In the genomic region with DNA sequence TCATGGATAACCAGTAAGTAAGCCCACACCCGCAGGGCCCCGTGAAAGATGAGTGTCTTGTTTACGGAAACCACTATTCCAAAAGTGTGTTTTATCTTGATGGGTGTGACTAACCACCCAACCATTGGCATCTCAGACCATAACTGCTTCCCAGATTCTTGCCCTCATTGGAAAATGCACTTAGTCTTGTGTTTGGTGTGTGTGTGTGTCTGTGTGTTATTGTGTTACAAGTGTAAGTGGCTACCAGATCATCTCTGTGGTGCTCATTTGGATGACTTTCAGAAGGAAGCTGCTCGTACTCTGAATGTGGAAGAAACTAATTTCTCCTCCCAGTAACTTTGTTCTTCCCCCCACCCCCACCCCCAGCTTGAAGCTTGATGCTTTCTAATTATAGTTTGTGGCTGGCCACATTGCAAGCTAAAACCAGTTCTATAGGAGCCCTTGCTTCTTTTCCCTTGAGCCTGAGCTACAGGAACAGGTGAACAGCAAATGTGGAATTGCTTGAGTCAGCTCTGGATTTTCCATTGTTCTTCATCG, we compare ENCODE assay signal across 10 mouse cellular contexts. TPM values are rescaled to one million over a fixed set of nuclear protein-coding genes. Genes with fewer than 3 reads are reported as not detected.
DNase-seq lines count a peak whose midpoint lies in the region; ATAC-seq lines count a peak whose summit lies in the region.
"Had no signal": no experiment of that assay in that cellular context is flagged by ENCODE, and none has a peak within 500 bp of the region (broad histone marks: within the 10 kb centered on the region; RNA-seq: fewer than 3 reads in every experiment).

No protein-coding gene starts in this region.

- H3K36me3 ChIP-seq in embryonic facial prominence, embryonic 15.5 days, result no peaks in the 10 kb centered on the region
- H3K36me3 ChIP-seq in liver, embryonic 12.5 days, result peaks cover 26% of the 10 kb centered on the region

- DNase-seq in 3134 (ENCODE audit: extremely low read depth, insufficient read length, low spot score) (peak; percentile 59), 3T3-L1 (ENCODE audit: low read depth, low spot score) (peak; percentile 81), adipocyte (ENCODE audit: low spot score) (no peak)
- no peak for DNase-seq in yolk sac, embryonic 10.5 days (ENCODE audit: low spot score)
- no peak for DNase-seq in left cerebral cortex, adult 18-20 months (ENCODE audit: low spot score in 2 of 2)
- DNase-seq: kidney, adult 9 months; midbrain, embryonic 14.5 days had no signal

- no peak overlapping the region for H3K9ac ChIP-seq in embryonic facial prominence, embryonic 15.5 days
- no peak overlapping the region for H3K9ac ChIP-seq in liver, embryonic 12.5 days

- H3K4me1 ChIP-seq in embryonic facial prominence, embryonic 15.5 days, result peaks cover 28% of the 10 kb centered on the region
- H3K4me1 ChIP-seq in liver, embryonic 12.5 days, result peaks cover 59% of the 10 kb centered on the region

- no peaks in the 10 kb centered on the region for H3K27me3 ChIP-seq in embryonic facial prominence, embryonic 15.5 days
- no peaks in the 10 kb centered on the region for H3K27me3 ChIP-seq in liver, embryonic 12.5 days (replicated peaks)

- peak overlapping the region; percentile 13 for H3K4me2 ChIP-seq in embryonic facial prominence, embryonic 15.5 days (replicated peaks)
- H3K4me2 ChIP-seq in liver, embryonic 12.5 days, result peak overlapping the region; percentile 44

- no peaks in the 10 kb centered on the region for H3K9me3 ChIP-seq in embryonic facial prominence, embryonic 15.5 days (replicated peaks)
- H3K9me3 ChIP-seq in liver, embryonic 12.5 days (replicated peaks), result no peaks in the 10 kb centered on the region

- no peak overlapping the region for H3K4me3 ChIP-seq in embryonic facial prominence, embryonic 15.5 days (replicated peaks)
- H3K4me3 ChIP-seq in liver, embryonic 12.5 days, result no peak overlapping the region

- H3K27ac ChIP-seq in embryonic facial prominence, embryonic 15.5 days (replicated peaks), result peak overlapping the region; percentile 77
- H3K27ac ChIP-seq in liver, embryonic 12.5 days, result peak overlapping the region; percentile 27; the same call in 1 of the 2 replicates

- WGBS in embryonic facial prominence, embryonic 15.5 days, result 27% methylated on average over 5 of the region's 5 CpGs
- 23% methylated on average over 5 of the region's 5 CpGs for WGBS in liver, embryonic 12.5 days (ENCODE audit: insufficient replicate concordance)

- ATAC-seq in embryonic facial prominence, embryonic 15.5 days (ENCODE audit: insufficient number of reproducible peaks, low FRiP score, low TSS enrichment, low read depth), result peak; percentile 56; the same call in 1 of the 2 replicates
- peak; percentile 67 for ATAC-seq in liver, embryonic 12.5 days

RNA-seq across cellular contexts. Expression of a gene that starts 12.5 kb away (rescaled TPM):
- polyA plus RNA-seq in embryonic facial prominence, embryonic 15.5 days (2015; fragmentation: Nextera tagmentation; extraction: Ambion mirVana), result 114 and 123 TPM in 2 replicates
- 35.3 and 36.6 TPM in 2 replicates for polyA plus RNA-seq in liver, embryonic 12.5 days (2016; fragmentation: Nextera tagmentation; extraction: Ambion mirVana)
- total RNA-seq in left cerebral cortex, adult 18-20 months (2021), result 100 to 1,000 TPM; 205 to 217 TPM

RNA-seq across cellular contexts. Expression of a gene that starts 17.6 kb away (rescaled TPM):
- 76.9 and 77.0 TPM in 2 replicates for polyA plus RNA-seq in embryonic facial prominence, embryonic 15.5 days (2015; fragmentation: Nextera tagmentation; extraction: Ambion mirVana)
- polyA plus RNA-seq in liver, embryonic 12.5 days (2016; fragmentation: Nextera tagmentation; extraction: Ambion mirVana), result 39.9 and 40.7 TPM in 2 replicates
- total RNA-seq in left cerebral cortex, adult 18-20 months (2021), result 10 to 100 TPM; 70.9 to 74.3 TPM

RNA-seq across cellular contexts. Expression of a gene that starts 29.6 kb away (rescaled TPM):
- polyA plus RNA-seq in embryonic facial prominence, embryonic 15.5 days (2015; fragmentation: Nextera tagmentation; extraction: Ambion mirVana), result 10.6 and 14.4 TPM in 2 replicates
- 0.05 and 0.10 TPM in 2 replicates for polyA plus RNA-seq in liver, embryonic 12.5 days (2016; fragmentation: Nextera tagmentation; extraction: Ambion mirVana)
- not detected for total RNA-seq in left cerebral cortex, adult 18-20 months (2021)
- total RNA-seq: left cerebral cortex, postnatal 25 days had no signal
- polyA plus RNA-seq: midbrain, embryonic 14.5 days had no signal

RNA-seq across cellular contexts. Expression of a gene that starts 44.1 kb away (rescaled TPM):
- 36.8 and 39.0 TPM in 2 replicates for polyA plus RNA-seq in embryonic facial prominence, embryonic 15.5 days (2015; fragmentation: Nextera tagmentation; extraction: Ambion mirVana)
- 19.6 and 19.9 TPM in 2 replicates for polyA plus RNA-seq in liver, embryonic 12.5 days (2016; fragmentation: Nextera tagmentation; extraction: Ambion mirVana)
- 10 to 100 TPM; 49.7 to 54.4 TPM for total RNA-seq in left cerebral cortex, adult 18-20 months (2021)

Comparison
In these comparisons a context has a peak if more than half of its experiments do, and no peak if none do; other contexts are left out.
1. DNase-seq: peak in 3134 (single experiment) and 3T3-L1 (single experiment); none in yolk sac, embryonic 10.5 days (single experiment), adipocyte (single experiment) and left cerebral cortex, adult 18-20 months (0 of 2).
2. RNA of a gene that starts 29.6 kb away (polyA plus RNA-seq): 10.6 to 14.4 TPM in embryonic facial prominence, embryonic 15.5 days; 0.05 to 0.10 TPM in liver, embryonic 12.5 days; every median in the first group is over 10 times any median in the second.